Mouse (Mus musculus) layer of hippocampus, postnatal 25 days (tissue): Measurements from ENCODE around the gene Sorbs1. TPM values are rescaled to one million over a fixed set of nuclear protein-coding genes. Genes with fewer than 3 reads are reported as not detected.

Experiments used
- DNase-seq, 2 experiments: peaks; one replicate each; pipeline ENCODE4 v3.0.0; 2022; ENCODE audit warnings: mixed read lengths in 2 of 2, low spot score in 1 of 2; ENCODE audit errors: extremely low spot score in 1 of 2
- total RNA-seq, 2 experiments: library from RNA; stranded (reverse); gene quantifications; 2 replicates each; pipeline ENCODE4 v1.2.3; 2021

Sorbs1 gene
- total RNA-seq, 2 experiments from 2014 or later: 185 to 208 TPM

DNA sequence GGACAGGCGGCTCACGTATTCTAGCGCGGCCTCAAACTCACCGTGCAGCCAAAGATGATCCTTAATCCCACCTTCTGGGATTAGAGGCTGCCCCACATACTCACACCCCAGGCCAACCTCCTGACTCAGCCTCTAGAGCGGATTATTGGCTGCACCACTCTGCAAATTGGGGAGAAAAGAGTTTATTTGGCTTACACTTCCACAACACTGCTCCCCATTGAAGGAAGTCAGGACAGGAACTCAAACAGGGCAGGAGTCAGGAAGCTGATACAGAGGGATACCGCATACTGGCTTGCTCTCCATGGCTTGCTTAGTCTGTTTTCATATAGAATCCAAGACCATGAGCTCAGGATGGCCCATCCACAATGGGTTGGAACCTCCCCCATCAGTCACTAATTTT, 797 bp upstream of the Sorbs1 start:
- DNase-seq: no peak

DNA sequence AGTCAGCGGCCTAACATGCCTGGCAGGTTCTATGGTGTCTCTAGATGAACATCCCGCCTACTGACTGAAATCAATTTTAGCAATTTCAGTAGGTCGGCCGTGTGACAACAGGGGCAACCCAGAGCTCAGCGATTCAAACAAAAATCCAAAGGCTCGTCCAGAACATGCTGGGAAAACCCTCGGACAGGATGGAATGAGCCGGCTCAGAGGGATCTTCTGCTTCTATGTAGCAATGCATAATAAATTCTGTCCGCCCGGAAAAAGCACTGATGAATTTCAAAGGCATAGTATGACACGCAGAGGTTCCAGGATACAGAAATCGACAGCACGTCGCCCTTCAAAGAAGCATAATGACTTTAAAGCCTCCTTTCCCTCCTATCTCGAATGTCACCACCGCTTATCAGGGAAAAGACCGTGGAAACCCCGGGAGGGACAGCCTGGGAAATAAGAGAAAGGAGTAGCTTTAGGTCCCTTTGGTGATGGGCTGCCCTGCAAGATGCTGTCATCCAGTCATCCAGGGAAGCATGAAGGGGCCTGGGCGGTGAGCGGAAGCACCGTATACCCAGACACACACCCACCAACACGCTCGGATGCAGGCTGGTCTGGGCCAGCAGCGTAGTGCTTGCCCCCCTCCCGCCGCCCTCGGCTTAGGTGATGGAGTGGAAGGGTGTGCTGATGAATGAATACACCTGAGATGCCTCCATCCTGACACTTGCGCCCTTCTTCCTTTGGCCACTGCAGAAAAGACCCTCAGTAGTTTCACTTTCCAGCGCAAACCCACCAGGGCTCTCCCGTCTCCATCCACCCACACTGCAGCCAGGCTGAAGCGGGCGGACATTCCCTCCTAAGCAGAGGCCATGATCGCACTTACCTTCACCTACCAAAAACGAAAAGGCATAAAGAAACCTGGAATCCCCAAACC, 818 bp downstream of the Sorbs1 start:
- DNase-seq: no peak

DNA sequence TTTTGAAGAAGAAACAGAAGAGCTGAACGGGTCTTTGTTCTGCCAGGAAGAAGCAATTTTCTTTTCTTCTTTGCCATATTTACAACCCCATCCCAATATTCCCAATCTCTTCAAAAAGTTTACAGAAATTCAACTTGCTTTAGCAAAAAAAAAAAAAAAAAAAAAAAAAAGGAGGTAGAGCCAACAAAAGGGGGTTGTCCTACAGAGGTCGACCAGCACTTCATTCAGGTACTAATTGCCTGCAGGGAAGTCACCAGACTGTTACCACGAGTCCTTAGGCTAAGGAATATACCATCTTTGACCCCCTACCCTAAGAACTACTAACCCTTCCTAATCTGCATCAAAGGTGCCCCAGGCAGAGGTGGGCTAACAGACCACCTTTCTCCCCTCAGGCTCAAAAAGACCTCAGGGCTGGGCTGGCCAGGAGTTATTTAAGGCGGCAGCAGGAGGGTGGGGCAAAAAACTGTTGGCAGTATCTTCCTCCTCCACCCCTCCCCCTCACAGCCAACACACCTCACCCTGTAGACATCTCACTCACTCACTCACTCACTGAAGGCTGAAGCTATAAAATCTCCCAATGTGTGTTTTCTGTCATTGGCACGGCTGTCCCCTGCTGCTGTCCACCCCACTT, 1.8 kb downstream of the Sorbs1 start:
- no peak for DNase-seq

DNA sequence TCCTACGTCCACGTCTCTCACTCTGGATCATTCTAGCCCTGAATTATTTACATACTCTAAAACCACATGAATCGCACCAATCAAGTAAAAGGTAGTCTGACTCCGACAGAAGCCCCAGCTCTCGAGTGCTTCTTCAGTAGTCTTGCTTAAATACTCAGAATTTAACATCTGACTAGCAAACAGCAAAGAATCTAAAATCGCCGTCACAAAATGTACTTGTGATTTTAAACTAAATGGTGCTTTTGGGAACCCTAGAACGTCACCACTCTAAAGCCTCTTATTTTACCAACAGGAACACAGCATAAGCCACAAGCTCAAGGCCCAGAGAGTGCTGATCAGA, 2.5 kb downstream of the Sorbs1 start:
- no peak for DNase-seq

DNA sequence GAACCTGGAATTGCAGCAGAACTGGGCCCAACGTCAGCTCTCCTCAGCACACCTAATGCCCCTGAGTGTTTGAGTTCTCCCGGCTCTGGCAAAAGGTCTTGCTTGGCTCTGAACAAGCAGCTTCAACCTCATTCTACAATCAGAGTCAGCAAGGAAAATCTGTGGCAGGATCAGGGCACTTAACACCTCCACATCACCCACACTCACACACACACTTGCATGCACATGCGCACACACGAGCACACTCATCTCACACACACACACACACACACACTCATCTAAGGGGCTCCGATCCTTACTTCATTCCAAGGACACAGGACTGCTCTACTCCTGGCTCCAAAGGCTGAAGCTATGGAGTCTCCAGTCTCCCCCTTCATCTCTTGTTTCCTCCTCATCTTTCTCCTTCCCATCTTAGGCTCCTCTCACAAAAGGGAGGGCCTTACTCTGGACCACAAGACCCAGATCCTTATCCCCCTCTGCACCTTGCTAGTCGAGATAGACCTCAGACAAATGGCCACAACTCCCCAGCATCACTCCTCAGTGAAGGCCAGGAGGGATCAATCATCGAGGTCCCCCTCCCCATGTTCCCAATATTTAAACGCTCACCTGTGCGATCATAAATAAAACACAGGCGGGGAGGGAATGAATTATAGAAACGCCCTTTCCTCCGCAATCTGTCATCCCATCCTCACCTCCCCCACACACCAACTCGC, 3.0 kb downstream of the Sorbs1 start:
- peak in 1 of 2 experiments; percentile 32 for DNase-seq

DNA sequence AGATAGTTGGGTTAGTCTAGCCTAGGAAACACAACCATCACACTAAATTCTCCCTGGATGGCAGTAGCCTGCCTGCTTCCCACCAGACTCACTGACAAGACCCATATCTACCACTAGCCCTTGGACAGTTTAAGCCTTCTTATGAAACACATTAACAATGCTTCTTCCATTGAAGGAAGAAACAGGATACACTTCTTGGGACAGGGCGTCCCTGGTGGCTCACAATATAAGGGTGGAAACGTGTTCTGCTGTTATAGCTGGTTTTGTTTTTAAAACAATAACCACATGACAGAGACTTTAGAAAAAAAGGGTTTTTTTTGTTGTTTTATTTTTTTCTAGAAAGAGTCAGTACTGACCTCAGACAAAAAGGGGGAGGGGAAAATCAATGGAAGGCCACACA, 4.3 kb downstream of the Sorbs1 start:
- no peak for DNase-seq

DNA sequence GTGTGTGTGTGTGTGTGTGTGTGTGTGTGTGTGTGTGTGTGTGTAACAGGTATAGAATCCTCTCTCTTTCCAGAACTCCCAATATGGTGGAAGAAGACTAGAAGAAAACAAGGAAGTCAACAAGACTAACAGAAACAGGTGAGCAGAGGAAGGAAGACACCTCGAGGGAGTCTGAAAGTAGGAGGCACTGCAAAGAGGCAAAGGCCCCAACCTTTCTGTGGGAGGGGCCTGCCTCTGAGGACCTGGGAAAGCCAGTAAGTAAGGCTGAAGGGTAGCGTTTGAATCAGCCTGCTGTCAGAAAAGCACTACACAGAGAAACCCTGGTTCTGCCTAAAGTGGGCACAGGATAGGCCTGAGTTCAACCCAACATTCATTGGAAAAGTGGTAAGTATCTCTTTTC, 4.7 kb downstream of the Sorbs1 start:
- DNase-seq: no peak

DNA sequence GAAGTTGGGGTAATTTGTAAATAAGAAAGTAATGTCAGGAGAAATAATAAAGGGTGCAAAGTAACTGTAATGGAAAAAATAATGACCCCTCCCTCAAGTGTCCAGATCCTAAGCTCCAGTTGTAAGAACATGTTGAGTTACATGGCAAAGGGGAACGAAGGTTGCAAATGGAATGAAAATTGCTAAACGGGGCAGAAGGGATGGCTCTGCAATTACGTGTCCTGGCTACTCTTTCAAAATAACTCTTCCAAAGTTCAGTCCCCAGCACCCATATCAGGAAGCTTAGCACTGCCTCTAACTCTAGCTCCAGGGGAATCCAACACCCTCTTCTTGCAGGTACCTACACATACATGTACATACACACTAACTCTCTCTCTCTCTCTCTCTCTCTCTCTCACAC, 6.6 kb downstream of the Sorbs1 start:
- DNase-seq: no peak

DNA sequence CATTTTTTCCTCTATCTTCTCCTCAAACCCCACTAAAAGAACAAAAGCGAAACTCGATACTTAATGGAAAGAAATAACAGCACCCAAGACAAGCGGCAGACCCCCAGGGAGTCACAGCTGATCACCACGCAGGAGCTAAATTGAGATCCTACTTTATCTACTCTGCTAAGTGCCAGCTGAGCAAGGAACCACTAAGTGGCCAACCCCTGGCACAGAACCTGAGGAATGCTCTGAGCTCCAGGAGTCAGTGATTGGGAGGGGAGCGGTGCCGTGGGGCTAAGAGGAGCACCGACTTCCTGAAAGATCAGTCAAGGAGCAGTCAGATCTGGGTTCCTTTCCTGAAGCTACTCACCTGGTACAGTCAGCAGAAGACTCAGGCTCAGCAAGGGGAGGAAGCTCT, 9.2 kb downstream of the Sorbs1 start:
- DNase-seq: no peak

DNA sequence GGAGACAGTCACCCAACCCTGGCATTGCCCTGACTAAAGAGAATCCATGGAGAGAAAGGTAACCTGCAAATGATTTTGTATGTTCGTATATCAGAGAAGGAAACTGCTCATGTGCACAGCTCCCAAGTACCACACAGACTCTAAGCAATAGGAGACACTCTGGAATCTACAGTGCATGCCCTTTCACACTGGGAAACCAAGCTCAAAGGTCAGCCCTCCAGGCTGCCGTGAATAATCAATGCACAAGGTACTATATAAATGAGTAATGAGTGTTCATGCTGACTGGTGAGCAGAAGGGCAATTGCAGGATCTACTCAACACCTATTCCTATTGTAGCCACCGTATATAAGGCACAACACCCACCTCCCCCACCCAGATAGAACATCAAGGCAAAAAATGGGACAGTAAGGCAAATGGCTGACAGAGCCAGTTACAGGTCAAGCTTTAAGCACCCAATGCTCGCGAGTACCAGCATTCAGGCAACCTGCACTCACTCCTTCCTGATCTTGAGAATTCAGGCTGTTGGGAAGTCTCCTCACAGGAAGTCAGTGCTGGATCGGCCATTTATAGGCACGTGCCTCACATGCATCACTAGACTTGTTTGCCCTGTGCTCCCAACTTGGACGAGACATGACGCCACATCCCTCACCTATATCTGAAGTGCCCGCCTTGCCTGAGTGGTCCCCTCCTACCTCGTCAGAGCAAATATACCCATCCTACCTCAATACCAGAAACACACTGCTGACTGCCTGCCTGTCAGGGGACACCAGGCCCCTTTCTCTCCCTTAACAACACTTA, 13.4 kb downstream of the Sorbs1 start:
- no peak for DNase-seq

DNA sequence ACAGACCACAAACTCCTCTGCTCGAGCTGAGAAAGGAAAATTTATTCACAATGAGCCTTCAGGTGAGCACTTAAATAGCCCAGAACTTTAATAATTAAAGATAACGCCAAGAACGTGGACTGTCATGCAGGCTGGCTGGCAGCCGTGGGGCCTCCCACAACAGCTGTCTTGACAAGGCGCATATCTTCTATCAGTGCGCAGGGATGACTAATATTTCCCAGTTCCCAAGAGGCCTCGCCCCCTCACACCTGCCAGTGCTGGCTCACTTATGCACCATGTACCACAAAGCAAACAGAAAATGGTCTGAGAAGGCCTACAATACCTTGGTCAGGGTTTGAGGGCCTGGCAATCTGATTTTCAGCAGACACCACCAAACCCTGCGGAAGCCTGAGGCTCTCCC, 14.4 kb downstream of the Sorbs1 start:
- no peak for DNase-seq

DNA sequence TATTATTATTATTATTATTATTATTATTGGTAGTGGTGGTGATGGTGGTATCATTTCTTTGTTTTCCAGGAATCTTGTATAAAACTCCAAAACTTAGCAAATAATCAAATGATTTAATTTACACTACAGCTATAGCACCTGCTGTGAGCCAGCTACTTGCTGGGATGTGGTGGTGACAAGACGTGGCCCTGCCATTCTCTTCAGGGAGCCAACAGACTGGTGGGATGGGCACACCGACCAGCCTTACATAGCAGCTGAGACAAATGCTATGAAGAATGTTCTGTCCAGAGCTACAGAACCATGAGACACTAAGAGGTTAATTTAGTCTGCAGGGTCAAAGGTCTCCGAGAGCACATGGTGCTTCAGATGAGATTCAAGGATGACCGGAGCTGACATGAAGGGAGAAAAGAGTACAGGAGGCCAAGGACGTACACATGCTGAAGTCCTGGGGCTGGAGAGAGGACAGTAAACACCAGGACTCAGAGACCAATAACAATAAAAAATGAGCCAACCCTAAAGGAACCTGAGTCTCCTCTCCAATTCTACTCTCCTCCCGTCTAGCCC, 15.3 kb downstream of the Sorbs1 start:
- no peak for DNase-seq

DNA sequence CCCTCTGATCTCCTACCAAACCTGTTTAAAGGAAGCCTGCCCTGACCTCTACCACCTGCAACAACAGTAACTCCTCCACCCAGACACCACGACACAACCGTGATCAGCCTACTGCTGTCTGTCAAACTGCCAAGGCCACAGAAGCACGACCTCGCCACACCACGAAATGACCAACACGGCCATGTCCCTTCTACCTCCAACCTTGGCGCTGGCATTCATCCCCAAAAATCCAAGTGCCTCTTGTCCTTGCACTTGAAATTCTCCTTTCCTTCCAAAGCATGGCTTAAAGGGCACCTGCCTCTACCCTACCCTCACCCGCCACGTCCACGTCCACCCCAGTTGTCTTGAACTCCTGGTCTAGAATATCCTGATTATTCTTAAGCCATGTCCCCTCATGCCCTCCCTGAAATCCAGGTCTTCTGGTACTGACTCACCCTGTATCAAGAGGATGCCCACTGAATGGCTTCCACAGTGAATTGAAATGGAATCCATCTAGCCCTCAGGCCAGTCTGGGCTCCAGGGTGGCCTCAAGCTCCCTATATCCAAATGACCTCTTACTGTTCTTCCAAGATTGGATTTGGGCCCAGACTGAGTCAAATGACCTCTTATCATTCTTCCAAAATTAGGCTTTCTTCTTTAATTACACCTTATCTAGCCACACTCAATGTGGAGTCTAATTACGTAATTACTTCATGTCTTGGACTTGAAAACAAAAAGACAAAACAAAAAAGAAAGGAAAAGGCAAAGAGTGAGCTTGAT, 16.9 kb downstream of the Sorbs1 start:
- no peak for DNase-seq

DNA sequence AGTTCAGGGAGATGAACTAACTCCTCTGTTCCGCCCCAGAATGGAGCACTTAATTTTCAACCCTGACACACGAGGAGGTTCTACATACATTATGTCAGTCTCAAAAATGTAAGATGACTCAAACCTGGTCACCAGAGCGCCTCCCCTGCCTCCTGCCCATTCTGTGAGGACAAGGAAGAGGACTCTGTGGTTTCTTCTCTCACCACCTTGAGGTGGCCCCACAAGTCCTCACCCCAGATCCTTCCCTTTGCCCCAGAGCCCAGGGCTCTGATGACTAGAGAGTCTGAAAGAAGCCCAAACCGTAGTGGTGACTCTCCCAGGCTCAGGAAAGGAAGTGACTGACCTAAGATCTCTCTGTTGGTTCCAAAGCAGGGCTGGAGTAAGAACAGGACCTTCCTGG, 17.5 kb downstream of the Sorbs1 start:
- DNase-seq: no peak

DNA sequence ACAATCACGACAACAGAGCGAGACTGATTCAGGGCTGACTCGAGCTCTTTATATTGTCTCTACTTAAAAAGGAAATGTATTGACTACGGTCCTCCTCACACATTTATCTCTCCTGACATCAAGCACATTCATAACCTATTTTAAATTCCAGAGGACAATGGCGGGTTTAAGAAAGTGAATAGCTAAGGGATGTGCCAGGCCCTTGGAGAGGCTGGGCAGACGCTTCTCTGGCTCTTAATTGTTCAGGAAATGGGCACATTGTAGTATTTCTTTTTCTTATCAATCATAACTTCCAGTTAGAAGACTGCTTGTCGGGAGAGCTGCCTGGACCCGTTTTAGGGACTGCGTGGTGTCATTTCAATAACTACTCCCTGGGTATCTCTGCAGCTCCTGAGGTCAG, 20.7 kb downstream of the Sorbs1 start:
- no peak for DNase-seq

DNA sequence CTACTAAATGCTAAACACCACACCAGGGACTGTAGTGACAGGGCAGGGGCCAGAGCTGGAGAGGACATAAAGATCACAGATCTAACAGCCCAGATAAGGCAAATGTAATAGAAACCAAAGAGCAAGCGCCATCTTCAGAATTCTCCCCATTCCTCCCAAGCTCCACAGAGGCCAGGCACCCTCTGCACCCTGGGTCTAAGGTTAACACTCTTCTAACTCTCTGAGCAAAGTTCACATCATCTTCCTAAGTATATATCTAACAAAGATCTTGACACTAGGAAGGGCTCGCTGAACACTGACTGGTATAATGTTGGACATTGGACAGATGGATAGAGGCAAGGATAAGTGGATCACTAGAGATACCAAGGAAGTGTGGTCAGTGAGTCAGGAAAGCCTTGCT, 22.1 kb downstream of the Sorbs1 start:
- DNase-seq: no peak

DNA sequence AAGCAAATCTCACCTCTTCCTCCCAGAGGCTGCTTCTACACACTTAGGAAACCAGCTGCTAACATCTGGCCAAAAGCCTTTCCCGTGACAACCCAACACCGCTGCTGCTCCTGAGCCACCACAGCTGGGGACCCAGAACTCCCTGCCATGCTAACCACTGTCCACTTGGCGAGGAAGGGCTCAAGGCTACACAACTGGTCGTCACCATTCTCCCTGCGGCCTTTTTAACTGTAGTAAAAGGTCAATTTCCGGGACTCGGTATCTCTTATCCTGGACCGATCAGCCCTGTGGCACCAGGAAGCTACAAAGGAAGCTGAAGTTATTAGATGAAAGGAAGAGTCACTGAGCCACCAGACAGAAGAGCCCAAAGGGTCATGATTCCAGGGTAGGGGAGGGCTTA, 22.8 kb downstream of the Sorbs1 start:
- DNase-seq: no peak

DNA sequence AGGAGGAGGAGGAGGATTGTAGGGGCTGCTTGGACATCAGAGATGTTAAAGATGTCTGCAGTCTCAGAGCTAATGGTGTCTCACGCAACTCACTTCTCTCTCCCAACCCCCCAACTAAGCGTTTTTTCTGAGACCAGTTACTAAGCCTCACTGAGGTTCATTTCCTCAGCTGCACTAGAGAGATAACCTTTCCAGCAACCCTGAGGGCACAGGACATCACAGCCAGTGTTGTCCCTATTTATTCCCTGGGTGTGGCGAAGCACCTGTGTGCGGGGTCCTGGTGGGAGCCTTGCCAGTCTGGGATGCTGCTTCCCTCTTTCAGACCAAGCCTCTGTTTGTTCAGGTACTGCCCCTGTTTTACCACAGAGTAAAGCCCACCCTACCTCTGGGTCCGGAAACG, 23.9 kb downstream of the Sorbs1 start:
- DNase-seq: no peak

DNA sequence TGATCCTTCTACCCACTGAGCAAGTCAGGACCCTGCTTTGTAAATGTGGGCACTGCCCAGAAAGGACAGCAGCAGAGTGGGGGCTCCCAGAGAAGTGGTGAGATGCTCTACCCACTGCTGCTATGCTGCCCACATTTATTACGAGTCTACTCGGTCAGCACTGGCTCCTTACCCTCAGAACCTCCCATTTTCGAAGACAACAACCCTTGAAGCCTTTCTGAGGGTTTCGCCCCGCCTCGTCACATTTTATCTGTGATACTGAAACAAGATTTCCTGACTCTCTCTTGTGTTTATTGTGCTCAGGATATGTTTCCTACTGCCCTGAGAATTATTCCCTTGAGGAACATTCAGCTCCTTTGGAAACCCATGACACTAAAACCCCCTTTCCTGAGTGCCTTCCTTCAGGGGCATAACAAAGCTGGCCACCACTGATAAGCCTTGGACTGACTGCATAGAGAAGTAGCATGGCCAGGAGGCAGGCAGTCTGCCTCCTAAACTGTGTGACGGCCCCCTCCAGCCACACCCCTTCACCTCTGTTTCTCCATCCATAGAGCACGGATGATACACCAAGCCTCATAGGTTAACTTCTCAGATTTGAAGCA, 24.6 kb downstream of the Sorbs1 start:
- DNase-seq: no peak
